Mouse (Mus musculus): ENCODE results near the gene Eapp. TPM values are rescaled to one million over a fixed set of nuclear protein-coding genes. Genes with fewer than 3 reads are reported as not detected.
"Not testable (repeated sequence)": the region's sequence is repeated elsewhere in the genome, so short reads cannot be mapped to it uniquely, and the experiment has no call there.

The Eapp gene
- polyA plus RNA-seq, 1 experiment from 2014 or later = 57.5 TPM

GRCm38 (mm10) chr12:54668141-54668540 lies 27.6 kb downstream of the Eapp start:
- Histone ChIP-seq H3K9ac (no peak overlapping the region), H3K4me3 (no peak overlapping the region), H3K27ac (no peak overlapping the region), H3K4me2 (no peak overlapping the region), H3K36me3 (peaks cover 16% of the 10 kb centered on the region; the same call in 1 of the 2 replicates), H3K9me3 (no peaks in the 10 kb centered on the region), H3K27me3 (no peaks in the 10 kb centered on the region), H3K4me1 (no peaks in the 10 kb centered on the region)
- no peak for ATAC-seq (ENCODE audit: borderline replicate concordance, extremely low read depth, low FRiP score, low TSS enrichment)
- 95% methylated on average over 1 of the region's 1 CpGs for WGBS

- H3K4me1 ChIP-seq = no peaks in the 10 kb centered on the region
- ATAC-seq (ENCODE audit: borderline replicate concordance, extremely low read depth, low FRiP score, low TSS enrichment) = no peak
- H3K4me3 ChIP-seq = no peak overlapping the region
- H3K27ac ChIP-seq = no peak overlapping the region
- H3K36me3 ChIP-seq = no peaks in the 10 kb centered on the region
- H3K27me3 ChIP-seq = no peaks in the 10 kb centered on the region
- H3K9me3 ChIP-seq = no peaks in the 10 kb centered on the region
- no peak overlapping the region for H3K4me2 ChIP-seq
- no peak overlapping the region for H3K9ac ChIP-seq
- 81% methylated on average over 6 of the region's 6 CpGs for WGBS
These were observed 30.2 kb downstream of the Eapp start for GRCm38 (mm10) chr12:54665526-54665925.

GRCm38 (mm10) chr12:54661470-54661869 lies 34.2 kb downstream of the Eapp start:
- H3K4me2 ChIP-seq; ATAC-seq (ENCODE audit: borderline replicate concordance, extremely low read depth, low FRiP score, low TSS enrichment); H3K36me3 ChIP-seq; H3K27me3 ChIP-seq; H3K27ac ChIP-seq; H3K4me1 ChIP-seq; H3K9ac ChIP-seq; H3K4me3 ChIP-seq; H3K9me3 ChIP-seq: not testable (repeated sequence)
- WGBS = 63% methylated on average over 5 of the region's 5 CpGs

GRCm38 (mm10) chr12:54659901-54660300 lies 35.8 kb downstream of the Eapp start:
- H3K9me3 ChIP-seq = no peaks in the 10 kb centered on the region
- H3K4me1 ChIP-seq = peaks cover under 1% of the 10 kb centered on the region
- H3K27ac ChIP-seq = no peak overlapping the region
- H3K27me3 ChIP-seq = no peaks in the 10 kb centered on the region
- no peak overlapping the region for H3K9ac ChIP-seq
- 70% methylated on average over 3 of the region's 3 CpGs for WGBS
- no peak overlapping the region for H3K4me2 ChIP-seq
- no peak for ATAC-seq (ENCODE audit: borderline replicate concordance, extremely low read depth, low FRiP score, low TSS enrichment)
- H3K4me3 ChIP-seq = no peak overlapping the region
- H3K36me3 ChIP-seq = no peaks in the 10 kb centered on the region

- ATAC-seq (ENCODE audit: borderline replicate concordance, extremely low read depth, low FRiP score, low TSS enrichment) = no peak
- H3K4me3 ChIP-seq = no peak overlapping the region
- no peaks in the 10 kb centered on the region for H3K36me3 ChIP-seq
- H3K4me2 ChIP-seq = no peak overlapping the region
- no peak overlapping the region for H3K9ac ChIP-seq
- 58% methylated on average over 7 of the region's 7 CpGs for whole genome bisulfite sequencing
- no peaks in the 10 kb centered on the region for H3K9me3 ChIP-seq
- peaks cover 12% of the 10 kb centered on the region for H3K4me1 ChIP-seq
- no peak overlapping the region for H3K27ac ChIP-seq
- no peaks in the 10 kb centered on the region for H3K27me3 ChIP-seq
These were observed 37.1 kb downstream of the Eapp start for GRCm38 (mm10) chr12:54658425-54659092.

GRCm38 (mm10) chr12:54657951-54658350 lies 37.7 kb downstream of the Eapp start:
- Histone ChIP-seq H3K27ac (no peak overlapping the region), H3K9me3 (no peaks in the 10 kb centered on the region), H3K4me2 (no peak overlapping the region), H3K9ac (no peak overlapping the region), H3K36me3 (no peaks in the 10 kb centered on the region), H3K4me1 (peaks cover 12% of the 10 kb centered on the region), H3K4me3 (no peak overlapping the region), H3K27me3 (no peaks in the 10 kb centered on the region)
- no peak for ATAC-seq (ENCODE audit: borderline replicate concordance, extremely low read depth, low FRiP score, low TSS enrichment)
- 91% methylated on average over 5 of the region's 5 CpGs for WGBS

GRCm38 (mm10) chr12:54657226-54657625 lies 38.5 kb downstream of the Eapp start:
- ATAC-seq (ENCODE audit: borderline replicate concordance, extremely low read depth, low FRiP score, low TSS enrichment) = no peak
- Histone ChIP-seq H3K27ac (no peak overlapping the region), H3K9ac (no peak overlapping the region), H3K4me1 (peaks cover 17% of the 10 kb centered on the region), H3K9me3 (no peaks in the 10 kb centered on the region), H3K4me2 (peak overlapping the region; percentile 67), H3K36me3 (no peaks in the 10 kb centered on the region), H3K4me3 (no peak overlapping the region), H3K27me3 (no peaks in the 10 kb centered on the region)
- WGBS = 50% methylated on average over 2 of the region's 2 CpGs

- WGBS = 8% methylated on average over 53 of the region's 53 CpGs
- peak; percentile 99 for ATAC-seq (ENCODE audit: borderline replicate concordance, extremely low read depth, low FRiP score, low TSS enrichment)
- Histone ChIP-seq H3K4me2 (peak within 1 kb of the TSS; percentile 67), H3K4me3 (peak within 1 kb of the TSS; percentile 59), H3K9me3 (no peaks in the 10 kb centered on the region), H3K36me3 (no peaks in the 10 kb centered on the region), H3K27ac (peak within 1 kb of the TSS; percentile 77), H3K4me1 (peaks cover 17% of the 10 kb centered on the region), H3K27me3 (no peaks in the 10 kb centered on the region), H3K9ac (peak within 1 kb of the TSS; percentile 61)
These were observed 39.1 kb downstream of the Eapp start, which contains the start of gene Sptssa for GRCm38 (mm10) chr12:54656396-54657171. Sptssa (minus strand) TSS chr12:54656573.

GRCm38 (mm10) chr12:54656039-54656395 lies 39.7 kb downstream of the Eapp start:
- under 1% methylated on average over 22 of the region's 22 CpGs for WGBS
- peaks cover 17% of the 10 kb centered on the region for H3K4me1 ChIP-seq
- H3K27ac ChIP-seq = peak overlapping the region; percentile 77
- no peaks in the 10 kb centered on the region for H3K27me3 ChIP-seq
- ATAC-seq (ENCODE audit: borderline replicate concordance, extremely low read depth, low FRiP score, low TSS enrichment) = peak; percentile 33; the same call in 1 of the 2 replicates
- H3K9me3 ChIP-seq = no peaks in the 10 kb centered on the region
- H3K36me3 ChIP-seq = no peaks in the 10 kb centered on the region
- H3K4me3 ChIP-seq = peak overlapping the region; percentile 59
- peak overlapping the region; percentile 61 for H3K9ac ChIP-seq
- H3K4me2 ChIP-seq = peak overlapping the region; percentile 67

GRCm38 (mm10) chr12:54655292-54656038 lies 40.2 kb downstream of the Eapp start:
- H3K27me3 ChIP-seq = no peaks in the 10 kb centered on the region

GRCm38 (mm10) chr12:54654741-54655140 lies 41.0 kb downstream of the Eapp start:
- Histone ChIP-seq H3K4me3 (peak overlapping the region; percentile 59; the same call in 1 of the 2 replicates), H3K9me3 (no peaks in the 10 kb centered on the region), H3K27me3 (no peaks in the 10 kb centered on the region), H3K36me3 (peaks cover 8% of the 10 kb centered on the region; the same call in 1 of the 2 replicates), H3K9ac (no peak overlapping the region), H3K4me1 (peaks cover 17% of the 10 kb centered on the region), H3K4me2 (peak overlapping the region; percentile 67), H3K27ac (no peak overlapping the region)
- no peak for ATAC-seq (ENCODE audit: borderline replicate concordance, extremely low read depth, low FRiP score, low TSS enrichment)
- 68% methylated on average over 1 of the region's 1 CpGs for WGBS

More at GRCm38 (mm10) chr12:54655292-54656038, 40.2 kb downstream of the Eapp start:
- Histone ChIP-seq H3K36me3 (peaks cover 2% of the 10 kb centered on the region; the same call in 1 of the 2 replicates), H3K27ac (peak overlapping the region; percentile 77), H3K4me3 (peak overlapping the region; percentile 59), H3K9me3 (no peaks in the 10 kb centered on the region), H3K4me2 (peak overlapping the region; percentile 67), H3K9ac (peak overlapping the region; percentile 61), H3K4me1 (peaks cover 17% of the 10 kb centered on the region)
- no peak for ATAC-seq (ENCODE audit: borderline replicate concordance, extremely low read depth, low FRiP score, low TSS enrichment)
- WGBS = 14% methylated on average over 16 of the region's 16 CpGs
